Mouse (Mus musculus): ENCODE results near the gene Magi1.

- no peak for TF ChIP-seq GATA1 (IDR thresholded peaks at IDR 0.05; ENCODE audit: borderline replicate concordance, low read length)
- no peak for TF ChIP-seq FLI1 (IDR thresholded peaks at IDR 0.05; ENCODE audit: low read length)
Measured at GRCm38 (mm10) chr6:93961782-93962181, 321.9 kb downstream of the Magi1 start.

All from megakaryocyte, embryonic 14.5 days (primary cell).